Mouse (Mus musculus): ENCODE data around the gene Calml3. TPM values are rescaled to one million over a fixed set of nuclear protein-coding genes. Genes with fewer than 3 reads are reported as not detected.

Calml3 gene
- not detected for polyA plus RNA-seq (2012; fragmentation: generic; extraction: Trizol)

DNA sequence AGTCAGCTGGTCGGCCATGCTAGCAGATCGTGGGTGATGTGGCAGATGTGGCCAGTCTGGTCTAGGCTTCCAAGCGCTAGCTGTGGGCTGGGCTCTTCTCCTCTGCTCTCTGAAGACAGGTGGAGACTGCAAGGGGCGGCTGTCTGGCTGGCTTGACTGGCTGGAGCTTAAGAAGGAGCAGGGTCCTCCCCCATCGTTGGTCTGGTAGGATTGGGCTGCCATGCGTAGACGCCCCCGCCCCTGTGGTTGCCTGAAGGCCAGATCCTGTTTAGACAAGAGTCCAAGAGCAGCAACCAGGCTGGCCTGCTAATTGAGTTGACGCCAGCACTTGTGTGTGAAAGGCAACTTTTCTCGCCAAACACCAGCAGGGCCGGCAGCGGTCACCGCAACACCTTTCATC is at the start of gene Calml3:
Calml3 (minus strand) TSS at position 131 of the 400 bp plus-strand sequence.

DNA sequence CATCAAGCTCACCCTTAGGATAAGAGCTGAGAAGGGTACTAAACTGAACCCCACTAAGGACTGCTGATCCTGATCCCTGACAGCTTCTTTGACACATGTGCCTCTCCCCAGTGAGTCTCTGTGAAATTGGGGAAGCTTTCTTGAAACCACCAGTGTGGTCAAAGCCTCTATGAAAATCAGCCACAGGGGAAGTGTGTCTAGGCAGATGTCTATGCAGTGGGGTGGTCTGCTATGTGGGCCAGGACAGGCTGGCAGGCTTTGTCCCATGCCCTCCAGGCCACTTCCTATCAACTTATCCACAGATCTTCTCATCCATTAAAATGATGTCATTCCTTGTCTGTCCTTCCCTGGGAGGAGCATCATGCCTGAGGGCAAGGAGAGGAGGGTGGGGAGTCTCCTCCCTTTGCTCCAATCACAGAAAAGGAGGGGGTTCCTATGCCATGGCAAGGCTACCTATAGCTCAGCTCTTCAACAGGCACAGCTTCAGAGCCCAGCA is 33.2 kb upstream of the Calml3 start, which contains the start of gene Calm4:
Calm4 (plus strand) TSS at position 446 of the 496 bp plus-strand sequence.

Other genes with a start within 250 kb of the Calml3 start
- 1 to 10 TPM in 1 of 2 experiments, under 1 TPM in 1; 0.07 to 1.4 TPM for gene Fam208b, start 193.2 kb downstream of the Calml3 start, polyA plus RNA-seq (2012; fragmentation: generic; extraction: Trizol)
- 1 to 10 TPM; 1.1 to 4.4 TPM for gene Asb13, start 170.3 kb downstream of the Calml3 start, polyA plus RNA-seq (2012; fragmentation: generic; extraction: Trizol)
- gene Calm4, start 33.4 kb upstream of the Calml3 start, polyA plus RNA-seq (2012; fragmentation: generic; extraction: Trizol): not detected
- gene Calm5, start 49.9 kb upstream of the Calml3 start, polyA plus RNA-seq (2012; fragmentation: generic; extraction: Trizol): not detected
- 10 to 100 TPM in 1 of 2 experiments, 1 to 10 TPM in 1; 5.3 to 20.5 TPM for gene Net1, start 113.9 kb upstream of the Calml3 start, polyA plus RNA-seq (2012; fragmentation: generic; extraction: Trizol)
- gene Tubal3, start 114.0 kb upstream of the Calml3 start, polyA plus RNA-seq (2012; fragmentation: generic; extraction: Trizol): not detected
- gene Ucn3, start 141.0 kb upstream of the Calml3 start, polyA plus RNA-seq (2012; fragmentation: generic; extraction: Trizol): not detected
- 1 to 10 TPM in 1 of 2 experiments, under 1 TPM in 1; 0.11 to 3.2 TPM for gene Akr1c14, start 244.7 kb upstream of the Calml3 start, polyA plus RNA-seq (2012; fragmentation: generic; extraction: Trizol)